Mouse (Mus musculus): Measurements from ENCODE around the gene Irf2bpl.

Irf2bpl gene

DNA sequence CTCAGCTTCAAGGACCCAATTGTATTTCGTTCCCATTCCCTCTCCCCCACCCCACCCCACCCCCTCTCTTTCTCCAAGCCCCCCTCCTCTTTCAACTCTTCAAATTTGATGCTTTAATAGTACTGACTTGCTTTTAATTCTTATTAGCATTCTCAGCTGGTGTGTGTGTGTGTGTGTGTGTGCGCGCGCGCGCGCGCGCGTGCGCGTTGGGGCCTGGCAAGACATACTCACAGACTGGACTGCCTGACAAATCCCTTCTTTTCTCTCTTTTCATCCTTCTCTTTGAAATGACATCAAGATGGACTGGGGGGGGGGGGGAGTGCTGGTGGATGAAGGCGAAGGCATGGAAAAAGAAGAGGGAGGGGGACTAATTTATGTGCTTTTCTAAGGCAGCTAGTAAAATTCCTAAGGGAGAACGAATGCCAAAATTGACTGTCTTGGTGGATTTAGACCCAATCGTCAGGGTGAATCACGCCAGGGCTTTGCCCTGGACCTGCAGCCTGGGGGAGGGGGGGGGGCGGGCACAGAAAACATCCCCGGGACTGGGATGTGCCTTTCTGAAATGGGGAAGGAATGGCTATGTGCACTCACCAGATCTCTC lies 8.2 kb upstream of the Irf2bpl start:
- TF ChIP-seq GATA4 (IDR thresholded peaks at IDR 0.05; ENCODE audit: insufficient replicate concordance, low read length): no peak

GRCm38 (mm10) chr12:86891786-86892702 lies 7.4 kb upstream of the Irf2bpl start:
- TF ChIP-seq GATA4 (IDR thresholded peaks at IDR 0.05; ENCODE audit: insufficient replicate concordance, low read length): no peak

- TF ChIP-seq GATA4 (IDR thresholded peaks at IDR 0.05; ENCODE audit: insufficient replicate concordance, low read length): no peak
Measured at GRCm38 (mm10) chr12:86891454-86891785, 6.8 kb upstream of the Irf2bpl start.

DNA sequence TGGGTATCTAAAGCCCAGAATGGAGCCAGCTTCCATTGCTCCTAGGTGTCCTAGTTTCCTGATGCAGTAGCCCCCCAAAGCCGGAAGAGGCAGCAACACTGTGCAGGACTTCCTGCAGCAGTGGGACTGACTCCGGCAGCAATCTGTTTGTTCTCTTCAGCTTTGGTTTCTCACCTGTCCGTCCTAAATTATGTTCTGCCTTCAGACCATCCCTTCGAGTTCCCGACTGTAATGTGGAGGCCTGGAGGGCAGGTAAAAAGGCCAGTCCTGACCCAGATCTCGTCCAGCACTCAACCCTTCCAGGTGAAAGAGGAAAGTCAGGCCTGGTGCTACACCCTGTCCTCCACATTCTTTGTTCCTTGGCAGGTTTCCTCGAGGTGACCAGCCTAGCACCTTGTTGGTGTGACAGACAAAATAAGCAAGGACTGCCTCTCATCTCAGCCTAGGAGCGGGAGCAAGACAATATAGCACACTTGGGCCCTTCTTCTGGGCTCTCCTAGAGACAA lies 6.3 kb upstream of the Irf2bpl start:
- no peak for TF ChIP-seq GATA4 (IDR thresholded peaks at IDR 0.05; ENCODE audit: insufficient replicate concordance, low read length)

DNA sequence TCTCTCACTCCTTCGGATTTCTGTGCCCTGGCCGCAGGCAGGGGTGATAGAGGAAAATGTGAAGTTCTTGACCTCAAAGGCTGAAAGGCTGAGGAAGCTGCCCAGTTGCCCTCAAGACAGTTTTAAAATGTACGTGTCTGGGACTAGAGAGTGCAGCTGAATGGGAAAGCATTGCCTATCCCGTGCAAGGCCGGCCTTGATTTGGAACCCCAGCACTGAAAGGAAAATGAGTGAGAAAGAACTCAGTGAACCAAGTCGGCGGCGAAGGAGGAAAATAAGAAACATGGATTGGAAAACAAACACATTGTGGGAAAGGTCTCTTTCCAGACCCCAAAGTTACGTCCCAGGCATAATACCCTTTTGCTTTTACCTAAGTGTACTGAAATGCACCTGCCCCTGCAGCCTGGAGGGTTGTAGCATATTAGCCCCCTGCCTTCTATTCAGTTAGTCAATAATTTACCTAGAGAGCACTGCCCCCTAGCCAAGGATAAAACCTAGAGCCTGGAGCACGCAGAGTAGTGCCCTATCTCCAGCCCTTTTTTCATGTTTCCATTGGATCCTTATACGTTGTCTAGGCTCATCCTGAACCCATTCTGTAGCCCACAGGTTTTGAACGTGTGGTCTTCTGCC lies 5.6 kb upstream of the Irf2bpl start:
- TF ChIP-seq GATA4 (IDR thresholded peaks at IDR 0.05; ENCODE audit: insufficient replicate concordance, low read length): no peak

- no peak for TF ChIP-seq GATA4 (IDR thresholded peaks at IDR 0.05; ENCODE audit: insufficient replicate concordance, low read length)
Measured at GRCm38 (mm10) chr12:86889103-86889644, 4.6 kb upstream of the Irf2bpl start.

DNA sequence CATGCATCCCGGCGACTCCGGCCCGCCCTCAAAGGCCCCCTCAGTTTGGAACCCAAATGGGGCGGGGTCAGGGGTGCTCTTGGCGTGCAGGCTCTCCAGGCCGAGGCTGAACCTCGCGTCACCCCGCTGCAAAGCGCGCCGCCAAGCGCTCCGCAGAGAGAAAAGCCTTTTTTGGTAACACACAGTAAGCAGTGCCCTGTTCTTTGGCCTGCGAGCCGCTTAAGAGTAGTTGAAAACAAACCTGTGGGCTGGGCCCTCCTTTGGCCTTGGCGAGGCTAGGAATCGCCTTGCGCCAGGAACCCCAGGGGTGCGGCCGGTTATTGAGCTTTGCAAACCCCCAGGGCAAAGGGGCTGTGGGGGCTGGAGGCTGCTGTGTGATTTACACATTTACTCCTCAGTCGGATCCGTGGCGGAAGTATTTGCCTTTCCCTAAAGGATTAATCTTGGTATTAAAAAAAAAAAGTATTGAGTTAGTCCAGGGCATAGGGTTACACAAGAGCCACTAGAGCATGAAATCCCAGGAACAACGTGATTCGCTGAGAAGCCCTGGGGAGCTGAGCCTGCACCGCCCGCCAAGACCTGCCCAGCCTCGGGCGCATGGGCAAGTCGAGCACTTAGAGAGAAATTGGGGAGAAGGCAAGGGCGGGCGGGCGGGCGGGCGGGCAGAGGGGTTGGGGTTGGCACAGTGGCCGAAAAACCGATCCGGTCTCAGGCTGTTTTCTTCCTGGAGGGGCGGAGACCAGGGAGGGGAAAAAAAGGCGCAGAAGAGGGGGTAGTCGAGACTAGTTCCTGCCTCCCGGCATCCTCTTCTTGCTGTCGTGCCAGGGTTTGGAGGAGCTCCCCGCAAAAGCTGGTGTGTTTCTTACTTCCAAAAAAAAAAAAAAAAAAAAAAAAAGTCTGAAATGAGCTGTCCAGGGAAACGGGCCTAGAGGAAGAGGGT lies 3.8 kb upstream of the Irf2bpl start:
- TF ChIP-seq GATA4 (IDR thresholded peaks at IDR 0.05; ENCODE audit: insufficient replicate concordance, low read length): no peak

GRCm38 (mm10) chr12:86887381-86888129 lies 3.0 kb upstream of the Irf2bpl start:
- no peak for TF ChIP-seq GATA4 (IDR thresholded peaks at IDR 0.05; ENCODE audit: insufficient replicate concordance, low read length)

DNA sequence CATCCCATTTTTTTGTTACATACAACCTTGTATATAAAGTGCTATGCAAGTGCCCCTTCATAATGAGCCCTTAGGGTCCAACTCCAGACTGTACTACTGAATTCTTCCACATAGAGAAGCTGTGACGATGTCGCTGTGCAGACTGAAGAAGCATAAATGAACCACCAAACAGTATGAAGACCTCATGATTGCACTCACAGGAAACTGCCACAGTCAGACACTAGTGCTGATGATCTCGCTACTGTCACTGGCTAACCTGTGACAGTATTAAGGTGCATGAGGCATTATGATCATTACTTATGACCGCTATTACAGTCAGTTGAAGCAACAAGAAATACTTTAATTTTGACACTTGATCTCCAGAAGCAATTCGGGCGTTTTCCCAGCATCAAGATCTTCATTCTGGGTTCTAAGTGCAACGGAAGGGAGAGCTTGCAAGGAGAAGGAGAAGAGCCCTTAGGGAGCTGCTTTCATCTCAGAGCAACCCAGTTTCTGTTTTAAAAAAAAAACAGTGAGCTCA lies 1.9 kb upstream of the Irf2bpl start:
- TF ChIP-seq GATA4 (IDR thresholded peaks at IDR 0.05; ENCODE audit: insufficient replicate concordance, low read length): no peak

- TF ChIP-seq GATA4 (IDR thresholded peaks at IDR 0.05; ENCODE audit: insufficient replicate concordance, low read length): no peak
Measured at GRCm38 (mm10) chr12:86885746-86886145, 1.1 kb upstream of the Irf2bpl start.

DNA sequence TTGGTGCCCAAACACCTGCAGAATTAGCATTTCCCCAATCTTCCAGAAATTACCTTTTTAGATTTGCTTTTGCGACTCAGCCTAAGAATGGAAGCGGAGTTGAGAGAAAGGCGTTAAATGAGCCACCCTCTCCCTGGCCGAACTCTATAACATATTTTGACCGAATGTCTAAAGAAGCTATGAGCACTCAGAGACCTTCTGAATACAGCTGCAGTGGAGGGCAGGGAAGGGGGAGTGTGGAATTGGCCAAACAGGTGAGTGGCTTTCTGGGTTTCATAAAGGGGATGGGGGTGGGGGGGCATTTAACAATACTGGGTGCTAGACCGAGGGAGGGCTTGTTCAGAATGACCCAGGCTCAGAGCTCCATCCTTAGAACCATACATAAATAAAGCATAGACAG lies 738 bp upstream of the Irf2bpl start:
- TF ChIP-seq GATA4 (IDR thresholded peaks at IDR 0.05; ENCODE audit: insufficient replicate concordance, low read length): no peak; the same call in 1 of the 2 replicates

DNA sequence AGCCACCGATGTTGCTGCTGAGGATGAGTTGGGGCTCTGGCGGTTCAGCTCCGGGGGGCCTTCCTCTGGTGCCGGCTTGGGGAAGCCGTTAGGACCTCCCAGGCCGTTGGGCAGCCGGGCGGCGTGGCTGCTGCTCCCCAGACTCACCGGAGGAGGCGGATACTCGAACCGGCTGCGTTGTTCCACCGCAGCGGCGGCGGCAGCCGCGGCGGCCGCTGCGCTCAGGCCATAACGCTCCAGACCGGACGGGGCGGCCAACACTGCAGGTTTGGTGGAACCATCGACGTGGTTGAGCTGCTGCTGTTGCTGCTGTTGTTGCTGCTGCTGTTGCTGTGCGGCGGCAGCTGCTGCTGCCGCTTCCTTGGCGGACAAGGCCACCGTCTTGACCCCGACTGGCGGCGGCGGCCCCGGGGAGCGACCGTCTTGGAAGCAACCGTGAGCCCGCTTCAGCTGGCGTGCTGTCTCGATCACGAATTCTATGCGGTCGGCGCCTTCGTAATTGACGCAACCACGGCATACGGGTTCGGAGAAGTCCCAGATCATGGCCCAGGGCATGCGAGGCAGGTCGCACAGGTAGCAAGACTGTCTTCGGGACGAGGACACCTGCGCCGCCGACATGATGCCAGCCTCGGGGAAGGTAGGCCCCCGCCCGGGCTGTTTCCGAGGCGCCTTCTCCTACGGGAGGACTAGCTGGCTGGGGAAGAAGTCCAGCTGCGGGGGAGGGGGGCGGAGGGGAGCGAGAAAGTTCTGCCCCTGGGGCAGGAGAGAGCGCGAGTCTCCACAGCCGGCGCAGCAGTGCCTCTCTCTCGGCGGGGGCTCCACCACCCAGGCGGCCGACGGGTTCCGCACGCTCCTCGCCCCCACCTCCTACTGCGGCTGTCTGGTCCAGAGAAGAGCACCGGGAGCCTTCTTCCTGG lies 1.1 kb downstream of the Irf2bpl start:
- no peak for TF ChIP-seq GATA4 (IDR thresholded peaks at IDR 0.05; ENCODE audit: insufficient replicate concordance, low read length)

- no peak for TF ChIP-seq GATA4 (IDR thresholded peaks at IDR 0.05; ENCODE audit: insufficient replicate concordance, low read length)
Measured at GRCm38 (mm10) chr12:86883019-86883279, 1.6 kb downstream of the Irf2bpl start.
